Comparison of ENCODE assay signal across 8 mouse cellular contexts in genomic region chr15:86444271-86444670, GRCm38 (mm10).
"Had no signal": no experiment of that assay in that cellular context is flagged by ENCODE, and none has a peak within 500 bp of the region (broad histone marks: within the 10 kb centered on the region; RNA-seq: fewer than 3 reads in every experiment).

No protein-coding gene starts in this region.

- ATAC-seq: liver, postnatal 0 days; lung, postnatal 0 days; midbrain, embryonic 16.5 days had no signal

- DNase-seq: kidney, adult 9 months; kidney, postnatal 25 days; layer of hippocampus, adult 9-11 months; liver, postnatal 0 days; lung, embryonic 14.5 days; thymus, postnatal 25 days had no signal
